Mouse (Mus musculus) liver, embryonic 11.5 days (tissue): Measurements from ENCODE around the gene Med24. TPM values are rescaled to one million over a fixed set of nuclear protein-coding genes. Genes with fewer than 3 reads are reported as not detected.
"Not testable (repeated sequence)": the region's sequence is repeated elsewhere in the genome, so short reads cannot be mapped to it uniquely, and the experiment has no call there.

Source experiments
- ATAC-seq: fragments of 200-750 bp; cut with Nextera tagmentation; replicated peaks from 2 replicates; pipeline ENCODE4 v1.8.0; 2017; ENCODE audit warnings: moderate number of reproducible peaks, mild to moderate bottlenecking, moderate TSS enrichment, moderate library complexity; ENCODE audit not compliant: low FRiP score
- DNase-seq: peaks from one replicate; pipeline ENCODE4 v3.0.0-alpha.2; 2017; ENCODE audit warnings: low spot score
- H3K27ac ChIP-seq: fragments of 300-500 bp; sonication (generic); 2 replicates; pipeline ENCODE4 v1.5.1; 2014; ENCODE audit warnings: mild to moderate bottlenecking, low read depth, low read length, control low read depth
- H3K27me3 ChIP-seq: fragments of 300-500 bp; sonication (generic); replicated peaks from 2 replicates; pipeline ENCODE4 v1.6.1; 2014; ENCODE audit warnings: low read length, mixed read lengths; ENCODE audit not compliant: control insufficient read depth, insufficient read depth
- H3K36me3 ChIP-seq: fragments of 300-500 bp; sonication (generic); 2 replicates; pipeline ENCODE4 v1.6.1; 2014; ENCODE audit warnings: mild to moderate bottlenecking, low read length, moderate library complexity, mixed read lengths; ENCODE audit not compliant: control insufficient read depth, insufficient read depth
- H3K4me1 ChIP-seq: fragments of 300-500 bp; sonication (generic); replicated peaks from 2 replicates; pipeline ENCODE4 v1.6.1; 2014; ENCODE audit warnings: low read length, mixed read lengths; ENCODE audit not compliant: control insufficient read depth, insufficient read depth
- H3K4me2 ChIP-seq: fragments of 300-500 bp; sonication (generic); 2 replicates; pipeline ENCODE4 v1.6.1; 2014; ENCODE audit warnings: mild to moderate bottlenecking, control low read depth, moderate library complexity
- H3K4me3 ChIP-seq: fragments of 300-500 bp; sonication (generic); 2 replicates; pipeline ENCODE4 v1.5.1; 2014; ENCODE audit warnings: low read depth, low read length, control low read depth
- H3K9ac ChIP-seq: fragments of 300-500 bp; sonication (generic); 2 replicates; pipeline ENCODE4 v1.6.1; 2014; ENCODE audit warnings: low read depth, low read length, control low read depth
- H3K9me3 ChIP-seq: fragments of 300-500 bp; sonication (generic); 2 replicates; pipeline ENCODE4 v1.6.1; 2016; ENCODE audit warnings: low read length, inconsistent platforms, mixed read lengths; ENCODE audit not compliant: control insufficient read depth
- WGBS: fragments of 180-500 bp; shearing (Covaris S2); extraction: QIAGEN DNeasy Blood & Tissue Kit; methylation state at CpG from one replicate; pipeline ENCODE4 v1.1.7; 2014; 5-methylcytosine and 5-hydroxymethylcytosine counted together
- polyA plus RNA-seq: library from polyadenylated mRNA; unstranded; fragments of >200 nt; fragmentation: Nextera tagmentation; extraction: Ambion mirVana; gene quantifications from 2 replicates; pipeline ENCODE4 v1.2.1, GENCODE M21; 2014

Med24 gene
- polyA plus RNA-seq, 1 experiment from 2014 or later = 61.9 TPM

DNA sequence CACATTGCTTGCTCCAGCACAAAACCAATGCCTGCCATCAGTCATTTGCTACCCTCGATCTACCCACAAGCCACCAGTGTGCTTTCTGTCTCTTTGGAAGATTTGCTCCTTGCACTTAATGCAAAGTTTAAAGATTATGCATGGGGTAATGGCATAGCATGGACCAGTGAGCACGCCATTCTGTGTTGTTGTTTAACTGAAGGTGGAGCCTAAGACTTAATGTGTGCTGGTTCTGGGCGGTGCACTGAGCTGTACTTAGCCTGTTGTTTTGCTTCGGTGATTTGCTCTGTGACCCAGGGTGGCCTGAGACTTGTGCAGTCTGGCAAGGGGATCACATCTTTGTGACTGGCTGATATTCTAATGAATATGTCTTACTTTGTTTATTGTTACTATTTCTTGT lies 42.3 kb downstream of the Med24 start:
- Histone ChIP-seq H3K9ac (no peak overlapping the region), H3K36me3 (peaks cover 52% of the 10 kb centered on the region), H3K4me2 (no peak overlapping the region), H3K4me1 (no peaks in the 10 kb centered on the region), H3K9me3 (no peaks in the 10 kb centered on the region), H3K27ac (no peak overlapping the region), H3K27me3 (no peaks in the 10 kb centered on the region), H3K4me3 (no peak overlapping the region)
- no peak for DNase-seq
- no peak for ATAC-seq
- WGBS = 90% methylated on average over 4 of the region's 4 CpGs

DNA sequence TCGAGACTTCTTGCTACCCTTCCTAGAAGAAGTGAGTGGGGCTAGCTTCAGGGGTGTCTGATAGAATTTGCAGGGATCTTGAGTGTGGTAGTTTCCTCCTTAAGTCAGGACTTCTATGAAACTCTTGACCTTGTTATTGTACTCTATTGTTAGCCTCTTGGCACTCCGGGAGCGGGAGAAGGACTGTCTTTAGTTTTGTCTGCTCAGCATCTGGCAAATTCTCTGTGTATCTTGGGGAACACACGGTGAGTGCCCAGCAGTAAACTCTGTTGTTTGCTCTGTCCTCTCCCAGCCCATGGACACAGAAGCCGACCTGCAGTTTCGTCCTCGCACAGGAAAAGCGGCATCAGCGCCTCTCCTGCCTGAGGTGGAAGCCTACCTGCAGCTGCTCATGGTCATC lies 43.6 kb downstream of the Med24 start:
- Histone ChIP-seq H3K27me3 (no peaks in the 10 kb centered on the region), H3K4me3 (no peak overlapping the region), H3K27ac (no peak overlapping the region), H3K9me3 (no peaks in the 10 kb centered on the region), H3K9ac (no peak overlapping the region), H3K36me3 (peaks cover 39% of the 10 kb centered on the region), H3K4me2 (no peak overlapping the region), H3K4me1 (no peaks in the 10 kb centered on the region)
- ATAC-seq (no peak), DNase-seq (no peak)
- 91% methylated on average over 9 of the region's 9 CpGs for WGBS

DNA sequence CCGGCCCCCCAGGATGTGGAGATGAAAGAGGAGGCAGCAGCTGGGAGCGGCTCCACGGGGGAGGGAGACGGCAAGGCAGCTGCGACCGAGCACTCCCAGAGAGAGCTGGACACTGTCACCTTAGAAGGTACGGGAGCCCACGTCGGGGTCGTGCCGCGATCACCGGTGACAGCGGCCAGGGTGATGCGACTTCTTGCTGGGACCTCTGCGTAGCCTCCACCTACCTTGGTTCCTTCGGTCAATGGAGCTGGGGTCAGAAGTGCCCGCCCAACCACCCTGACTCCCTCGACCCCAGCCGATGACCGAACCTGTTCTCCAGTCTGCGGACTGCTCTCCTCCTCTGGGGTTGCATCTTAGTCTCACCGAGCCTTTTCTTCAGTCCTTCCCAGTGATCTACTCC lies 46.4 kb downstream of the Med24 start:
- H3K4me3 ChIP-seq = peak overlapping the region; percentile 100
- peaks cover 24% of the 10 kb centered on the region for H3K36me3 ChIP-seq
- H3K27ac ChIP-seq = peak overlapping the region; percentile 80
- under 1% methylated on average over 23 of the region's 23 CpGs for WGBS
- DNase-seq (no peak), ATAC-seq (peak; percentile 32)
- no peaks in the 10 kb centered on the region for H3K9me3 ChIP-seq
- H3K27me3 ChIP-seq = no peaks in the 10 kb centered on the region
- H3K4me2 ChIP-seq = peak overlapping the region; percentile 85
- peak overlapping the region; percentile 97 for H3K9ac ChIP-seq
- no peaks in the 10 kb centered on the region for H3K4me1 ChIP-seq

DNA sequence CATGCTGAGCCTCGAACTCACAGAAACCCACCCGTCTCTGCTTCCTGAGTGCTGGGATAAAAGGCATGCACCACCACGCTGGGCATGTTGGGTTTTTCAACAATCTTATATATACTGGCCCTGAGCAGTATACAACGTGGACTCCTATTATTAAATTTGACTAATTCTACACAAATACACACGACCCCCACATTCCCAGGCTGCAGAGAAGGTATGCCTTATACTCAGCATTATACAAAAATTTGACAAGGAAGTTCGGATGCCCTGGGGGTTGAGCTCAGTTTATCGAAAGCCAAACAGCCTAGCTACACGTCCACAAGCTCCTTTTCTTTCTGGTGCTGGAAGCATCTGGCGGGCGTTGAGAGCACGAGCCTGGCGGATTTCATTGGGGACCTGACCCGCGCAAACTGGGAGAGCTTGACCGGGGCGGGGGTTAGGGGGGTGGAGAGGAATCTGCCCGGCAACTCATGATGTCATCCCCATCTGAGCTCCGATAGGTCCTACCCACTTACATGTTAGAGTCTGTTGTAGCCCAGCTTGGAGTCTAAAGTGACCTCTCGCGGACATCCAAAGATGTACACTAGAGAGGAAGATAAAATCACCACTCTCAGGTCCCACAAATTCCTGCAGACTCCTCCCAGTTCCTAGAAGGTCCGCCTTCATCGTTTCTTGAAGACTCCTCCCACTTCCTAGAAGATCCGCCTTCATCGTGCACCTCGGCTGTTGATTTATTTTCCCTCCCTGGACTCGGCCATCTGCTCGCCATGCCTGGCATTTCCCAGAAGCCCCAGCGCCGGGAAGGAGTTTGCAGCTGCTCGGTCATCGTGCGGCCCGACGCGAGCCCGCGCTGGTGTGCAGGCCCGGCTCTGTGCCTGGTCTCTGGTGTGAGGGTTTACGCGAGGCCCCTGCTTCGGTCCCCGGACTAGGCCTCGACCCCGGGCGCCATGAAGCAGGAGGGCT lies 47.2 kb downstream of the Med24 start, which contains the start of gene Psmd3:
Gene Psmd3, plus strand, starts transcription at position 769 of the 960 bp plus-strand sequence.
- H3K27ac ChIP-seq = peak within 1 kb of the TSS; percentile 80
- peak within 1 kb of the TSS; percentile 97 for H3K9ac ChIP-seq
- H3K27me3 ChIP-seq = no peaks in the 10 kb centered on the region
- no peaks in the 10 kb centered on the region for H3K4me1 ChIP-seq
- no peaks in the 10 kb centered on the region for H3K9me3 ChIP-seq
- 4% methylated on average over 45 of the region's 45 CpGs for WGBS
- H3K4me3 ChIP-seq = peak within 1 kb of the TSS; percentile 100
- peaks cover 18% of the 10 kb centered on the region for H3K36me3 ChIP-seq
- H3K4me2 ChIP-seq = peak within 1 kb of the TSS; percentile 85
- ATAC-seq (peak; percentile 92), DNase-seq (peak; percentile 97)

DNA sequence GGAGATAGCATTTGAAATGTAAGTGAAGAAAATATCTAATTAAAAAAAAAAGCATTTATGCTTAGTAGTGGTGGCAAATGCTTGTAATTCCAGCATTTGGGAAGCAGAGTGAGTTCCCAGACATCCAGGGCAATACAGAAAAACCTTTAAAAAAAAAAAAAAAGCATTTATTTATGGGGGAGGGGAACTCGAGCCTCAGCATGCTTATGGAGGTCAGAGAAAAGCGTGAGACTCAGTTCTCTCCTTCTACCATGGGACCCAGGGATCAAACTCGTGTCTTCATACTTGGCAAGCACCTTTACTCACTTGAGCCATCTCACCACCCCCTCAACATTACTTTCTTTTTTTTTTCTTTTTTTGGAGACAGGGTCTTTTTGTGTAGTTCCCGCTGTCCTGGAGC lies 48.0 kb downstream of the Med24 start:
- ATAC-seq (no peak), DNase-seq (no peak)
- H3K9me3 ChIP-seq = no peaks in the 10 kb centered on the region
- H3K4me1 ChIP-seq = no peaks in the 10 kb centered on the region
- H3K4me2 ChIP-seq = no peak overlapping the region; the same call in 1 of the 2 replicates
- no peak overlapping the region for H3K4me3 ChIP-seq
- 71% methylated on average over 4 of the region's 4 CpGs for WGBS
- peaks cover 11% of the 10 kb centered on the region for H3K36me3 ChIP-seq
- H3K9ac ChIP-seq = no peak overlapping the region
- H3K27ac ChIP-seq = no peak overlapping the region
- H3K27me3 ChIP-seq = no peaks in the 10 kb centered on the region

DNA sequence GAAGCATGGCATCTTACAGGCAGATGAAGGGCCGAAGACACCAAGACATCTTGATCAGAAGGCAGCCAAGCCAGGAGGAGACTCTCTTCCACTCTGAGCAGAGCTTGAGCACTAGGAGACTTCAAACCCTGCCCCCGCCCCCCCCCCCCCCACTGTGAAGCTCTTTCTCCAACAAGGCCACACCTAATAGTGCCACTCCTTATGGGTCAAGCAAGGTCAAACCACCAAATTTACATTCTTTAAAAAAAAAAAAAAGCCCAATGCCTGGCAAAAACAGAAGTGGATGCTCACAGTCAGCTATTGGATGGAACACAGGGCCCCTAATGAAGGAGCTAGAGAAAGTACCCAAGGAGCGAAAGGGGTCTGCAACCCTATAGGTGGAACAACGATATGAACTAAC lies 48.6 kb downstream of the Med24 start:
- not testable (repeated sequence) for H3K4me2 ChIP-seq, H3K9me3 ChIP-seq, H3K4me3 ChIP-seq, H3K36me3 ChIP-seq, H3K4me1 ChIP-seq, H3K27me3 ChIP-seq, H3K9ac ChIP-seq, DNase-seq, ATAC-seq, H3K27ac ChIP-seq
- 79% methylated on average over 4 of the region's 4 CpGs for WGBS

DNA sequence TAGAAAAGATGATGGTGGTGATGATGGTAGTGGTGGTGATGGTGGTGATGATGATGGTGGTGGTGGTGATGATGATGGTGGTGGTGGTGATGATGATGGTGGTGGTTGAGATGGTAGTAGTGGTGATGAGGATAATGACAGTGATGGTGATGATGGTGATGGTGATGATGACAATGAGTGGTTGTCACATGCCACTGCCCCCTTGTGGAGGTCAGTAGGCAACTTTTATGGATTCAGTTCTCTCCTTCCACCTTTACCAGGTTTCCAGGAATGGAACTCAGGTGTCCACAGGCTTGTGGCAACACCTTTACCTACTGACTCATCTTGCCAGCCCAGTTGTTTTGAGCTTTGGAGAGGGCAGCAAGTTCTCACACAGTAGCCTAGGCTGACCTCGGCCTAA lies 49.2 kb downstream of the Med24 start:
- ATAC-seq = no peak
- Histone ChIP-seq H3K4me1 (no peaks in the 10 kb centered on the region), H3K9me3 (no peaks in the 10 kb centered on the region), H3K36me3 (no peaks in the 10 kb centered on the region), H3K27me3 (no peaks in the 10 kb centered on the region), H3K27ac (no peak overlapping the region), H3K9ac (no peak overlapping the region), H3K4me3 (no peak overlapping the region), H3K4me2 (no peak overlapping the region)
- 100% methylated on average over 1 of the region's 1 CpGs for WGBS
- no peak for DNase-seq

DNA sequence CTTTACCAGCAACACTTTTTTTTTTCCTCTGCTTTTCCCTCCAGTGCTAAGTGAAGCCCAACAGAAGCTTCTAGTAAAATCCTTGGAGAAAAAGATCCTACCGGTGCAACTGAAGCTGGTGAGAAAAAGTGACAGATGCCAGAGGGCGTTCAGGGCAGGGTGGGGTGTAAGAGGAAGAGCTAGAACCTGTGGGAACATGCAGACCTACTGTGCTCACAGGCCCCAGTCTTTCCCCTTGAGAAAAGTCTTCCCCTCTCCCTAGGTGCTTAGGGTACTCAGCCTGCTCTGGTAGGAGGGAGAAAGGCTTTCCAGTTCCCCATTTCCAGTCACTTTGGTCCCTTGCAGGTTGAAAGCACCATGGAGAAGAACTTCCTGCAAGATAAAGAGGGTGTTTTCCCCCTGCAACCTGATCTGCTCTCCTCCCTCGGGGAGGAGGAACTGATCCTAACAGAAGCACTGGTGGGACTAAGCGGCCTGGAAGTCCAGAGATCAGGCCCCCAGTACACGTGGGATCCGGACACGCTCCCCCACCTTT lies 53.3 kb downstream of the Med24 start:
- H3K27me3 ChIP-seq = no peaks in the 10 kb centered on the region
- no peak for ATAC-seq
- no peaks in the 10 kb centered on the region for H3K9me3 ChIP-seq

More for the DNA sequence above, 53.3 kb downstream of the Med24 start:
- Histone ChIP-seq H3K27ac (no peak overlapping the region), H3K9ac (no peak overlapping the region), H3K4me3 (no peak overlapping the region), H3K36me3 (no peaks in the 10 kb centered on the region), H3K4me2 (no peak overlapping the region), H3K4me1 (peaks cover 10% of the 10 kb centered on the region)
- WGBS = 26% methylated on average over 7 of the region's 7 CpGs
- no peak for DNase-seq
